ENCODE assay signal across 20 mouse cellular contexts in genomic region chr6:125533104-125533650, GRCm38 (mm10). TPM values are rescaled to one million over a fixed set of nuclear protein-coding genes. Genes with fewer than 3 reads are reported as not detected.
DNase-seq lines count a peak whose midpoint lies in the region; TF ChIP-seq lines count a peak whose summit lies in the region.
"Had no signal": no experiment of that assay in that cellular context is flagged by ENCODE, and none has a peak within 500 bp of the region (broad histone marks: within the 10 kb centered on the region; RNA-seq: fewer than 3 reads in every experiment).

No protein-coding gene starts in this region.

- peak; percentile 26 for DNase-seq in lung, postnatal 36 days
- DNase-seq in lung, postnatal 14 days: no peak
- DNase-seq in R1 (ENCODE audit: low read depth, low spot score): peak; percentile 59
- DNase-seq in layer of hippocampus, adult 9-10 months (ENCODE audit: low spot score): no peak
- DNase-seq in kidney, postnatal 14 days: no peak
- DNase-seq: adrenal gland, adult 2 months; adrenal gland, postnatal 14 days; cerebellum, adult 11-12 months; cerebellum, adult 8-10 months; cerebellum, postnatal 10 days; cerebellum, postnatal 36 days; embryo, embryonic 11 days; gastrocnemius, postnatal 14 days had no signal

- no peak for TF ChIP-seq POLR2A in bone marrow macrophage, adult 2 months (IDR thresholded peaks at IDR 0.05; ENCODE audit: borderline replicate concordance, low read depth, low read length)

- peaks cover 43% of the 10 kb centered on the region for H3K4me1 ChIP-seq in bone marrow macrophage, adult 2 months (ENCODE audit: control insufficient read depth, insufficient read depth, low read length)
- H3K4me1 ChIP-seq: forebrain, embryonic 10.5 days; forebrain, embryonic 13.5 days; heart, embryonic 10.5 days; hindbrain, embryonic 10.5 days; hindbrain, embryonic 13.5 days; intestine, embryonic 15.5 days had no signal

- peak overlapping the region; percentile 33 for H3K27ac ChIP-seq in bone marrow macrophage, adult 2 months (ENCODE audit: insufficient read depth, low read depth, low read length)
- H3K27ac ChIP-seq: forebrain, embryonic 10.5 days; forebrain, embryonic 13.5 days; heart, embryonic 10.5 days; hindbrain, embryonic 10.5 days; hindbrain, embryonic 13.5 days; intestine, embryonic 15.5 days had no signal

- peak overlapping the region; percentile 32 for H3K4me3 ChIP-seq in bone marrow macrophage, adult 2 months (ENCODE audit: insufficient read depth, low read length)
- H3K4me3 ChIP-seq: forebrain, embryonic 10.5 days; forebrain, embryonic 13.5 days; heart, embryonic 10.5 days; hindbrain, embryonic 10.5 days; hindbrain, embryonic 13.5 days; intestine, embryonic 15.5 days had no signal

- no peak for TF ChIP-seq CTCF in bone marrow macrophage, adult 2 months (IDR thresholded peaks at IDR 0.05; ENCODE audit: low read depth, low read length)

RNA-seq across cellular contexts. Expression of gene Vwf, which starts 13.4 kb away (rescaled TPM):
- 9.0 and 11.0 TPM in 2 replicates for polyA plus RNA-seq in bone marrow macrophage, adult 2 months (2012; ENCODE audit: insufficient read depth, insufficient read length, missing spikeins)

RNA-seq across cellular contexts. Expression of gene Cd9, which starts 38.6 kb away (rescaled TPM):
- polyA plus RNA-seq in bone marrow macrophage, adult 2 months (2012; ENCODE audit: insufficient read depth, insufficient read length, missing spikeins): 321 and 343 TPM in 2 replicates

Comparison
In these comparisons a context has a peak if more than half of its experiments do, and no peak if none do; other contexts are left out.
1. DNase-seq: peak in lung, postnatal 36 days (single experiment) and R1 (single experiment); none in lung, postnatal 14 days (single experiment), layer of hippocampus, adult 9-10 months (single experiment) and kidney, postnatal 14 days (single experiment).